Mouse (Mus musculus): Measurements from ENCODE around the gene Igsf9. TPM values are rescaled to one million over a fixed set of nuclear protein-coding genes. Genes with fewer than 3 reads are reported as not detected.

Igsf9 gene
- polyA plus RNA-seq, 1 experiment from 2014 or later = 49.0 TPM

Other genes starting within 250 kb of the Igsf9 start
- not detected in 2 replicates for gene Atp1a4, start 223.4 kb upstream of the Igsf9 start, polyA plus RNA-seq (2015; fragmentation: Nextera tagmentation; extraction: Ambion mirVana)
- gene Igsf8, start 220.1 kb upstream of the Igsf9 start, polyA plus RNA-seq (2015; fragmentation: Nextera tagmentation; extraction: Ambion mirVana) = 44.8 and 45.0 TPM in 2 replicates
- gene Atp1a2, start 183.7 kb upstream of the Igsf9 start, polyA plus RNA-seq (2015; fragmentation: Nextera tagmentation; extraction: Ambion mirVana) = 4.2 and 4.3 TPM in 2 replicates
- gene Kcnj9, start 152.5 kb upstream of the Igsf9 start, polyA plus RNA-seq (2015; fragmentation: Nextera tagmentation; extraction: Ambion mirVana) = 0.05 and 0.09 TPM in 2 replicates
- gene Kcnj10, start 140.6 kb upstream of the Igsf9 start, polyA plus RNA-seq (2015; fragmentation: Nextera tagmentation; extraction: Ambion mirVana) = 0.10 and 0.17 TPM in 2 replicates
- 6.1 and 6.7 TPM in 2 replicates for gene Pigm, start 105.2 kb upstream of the Igsf9 start, polyA plus RNA-seq (2015; fragmentation: Nextera tagmentation; extraction: Ambion mirVana)
- 0.79 and 1.0 TPM in 2 replicates for gene Slamf9, start 6.4 kb upstream of the Igsf9 start, polyA plus RNA-seq (2015; fragmentation: Nextera tagmentation; extraction: Ambion mirVana)
- 341 and 366 TPM in 2 replicates for gene Tagln2, start 18.3 kb downstream of the Igsf9 start, polyA plus RNA-seq (2015; fragmentation: Nextera tagmentation; extraction: Ambion mirVana)
- 2.4 TPM in 2 replicates for gene Cfap45, start 39.0 kb downstream of the Igsf9 start, polyA plus RNA-seq (2015; fragmentation: Nextera tagmentation; extraction: Ambion mirVana)
- 0.46 and 1.8 TPM in 2 replicates for gene Vsig8, start 74.2 kb downstream of the Igsf9 start, polyA plus RNA-seq (2015; fragmentation: Nextera tagmentation; extraction: Ambion mirVana)
- 0.31 and 0.44 TPM in 2 replicates for gene Slamf8, start 108.8 kb downstream of the Igsf9 start, polyA plus RNA-seq (2015; fragmentation: Nextera tagmentation; extraction: Ambion mirVana)
- gene Fcrl6, start 120.8 kb downstream of the Igsf9 start, polyA plus RNA-seq (2015; fragmentation: Nextera tagmentation; extraction: Ambion mirVana) = not detected in 2 replicates
- 12.9 and 13.1 TPM in 2 replicates for gene Dusp23, start 151.2 kb downstream of the Igsf9 start, polyA plus RNA-seq (2015; fragmentation: Nextera tagmentation; extraction: Ambion mirVana)
- 2.2 and 5.4 TPM in 2 replicates for gene Crp, start 216.3 kb downstream of the Igsf9 start, polyA plus RNA-seq (2015; fragmentation: Nextera tagmentation; extraction: Ambion mirVana)